Mouse (Mus musculus): Measurements from ENCODE around the gene Pcca. TPM values are rescaled to one million over a fixed set of nuclear protein-coding genes. Genes with fewer than 3 reads are reported as not detected.

Gene Pcca
- total and polyA plus RNA-seq, 2 experiments from 2014 or later = 13.4 to 39.1 TPM

DNA sequence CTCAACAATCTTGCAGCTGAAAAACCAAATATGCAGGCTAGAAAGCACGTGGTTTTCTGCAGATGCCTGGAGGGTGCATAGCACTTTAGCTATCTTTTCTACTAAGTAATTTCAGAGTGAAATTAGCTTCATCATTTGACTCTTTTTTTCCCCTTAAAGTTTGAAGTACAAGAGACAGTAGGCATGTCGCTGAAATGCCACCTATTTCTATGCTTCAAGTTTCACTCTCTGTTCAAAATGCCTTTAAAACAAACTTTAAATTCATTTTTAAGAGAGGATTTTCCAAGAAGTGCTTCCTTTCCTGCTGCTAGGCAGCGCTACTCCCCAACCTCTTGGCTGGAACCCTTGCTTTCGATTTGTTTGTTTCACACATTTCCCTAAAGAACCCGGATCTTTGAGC, 45.1 kb upstream of the Pcca start:
- H3K4me1 ChIP-seq (ENCODE audit: insufficient read depth, low read length) = no peaks in the 10 kb centered on the region
- H3K27ac ChIP-seq = peak overlapping the region; percentile 91
- H3K4me2 ChIP-seq (ENCODE audit: low read depth, low read length) = peak overlapping the region; percentile 61
- H3K27me3 ChIP-seq (ENCODE audit: insufficient read depth, low read length) = peaks cover 13% of the 10 kb centered on the region; the same call in 1 of the 2 replicates
- peak overlapping the region; percentile 58 for H3K9ac ChIP-seq (replicated peaks; ENCODE audit: low read length)
- TF ChIP-seq CTCF (IDR thresholded peaks at IDR 0.05; ENCODE audit: low read depth) = no peak
- 2% methylated on average over 5 of the region's 5 CpGs for WGBS
- DNase-seq (ENCODE audit: low spot score) (peak; percentile 58), ATAC-seq (no peak)
- no peaks in the 10 kb centered on the region for H3K9me3 ChIP-seq (ENCODE audit: low read length)
- peak overlapping the region; percentile 37; the same call in 1 of the 2 replicates for H3K4me3 ChIP-seq (ENCODE audit: low read length)
- H3K36me3 ChIP-seq (ENCODE audit: insufficient read depth, low read length) = no peaks in the 10 kb centered on the region

DNA sequence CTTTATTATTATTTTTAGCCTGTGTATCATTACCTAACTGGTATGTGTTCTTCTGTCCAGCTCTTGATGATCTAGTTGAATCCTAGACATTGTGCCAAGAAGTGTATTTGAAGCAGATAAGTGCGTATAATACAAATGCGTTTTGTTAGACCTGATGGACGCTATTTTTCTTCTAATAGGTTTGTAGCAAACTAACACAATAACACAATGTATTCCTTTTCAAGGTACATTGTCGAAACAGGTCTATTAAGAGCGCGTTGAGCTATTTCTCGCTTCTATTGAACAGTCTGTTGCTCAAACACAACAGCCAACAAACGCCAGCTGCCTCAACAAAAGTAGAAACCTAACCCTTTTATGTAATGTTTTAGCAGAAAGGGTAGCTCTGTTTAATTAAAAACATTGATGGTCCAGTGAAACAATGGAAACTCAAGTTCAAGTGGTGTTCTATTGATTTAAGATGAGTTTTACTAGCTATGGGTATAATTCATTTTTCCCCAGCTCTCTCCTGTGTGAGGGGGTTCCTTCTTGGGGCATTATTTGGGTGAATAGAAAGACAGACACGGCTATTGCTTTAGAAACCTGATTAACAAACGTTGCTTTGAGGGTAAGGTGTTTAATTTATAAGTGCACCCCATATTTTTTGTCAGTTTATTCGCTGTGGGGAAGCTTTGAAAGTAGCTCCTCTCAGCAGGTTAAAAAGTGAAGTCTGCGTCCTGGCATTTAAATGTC, 44.3 kb upstream of the Pcca start:
- no peaks in the 10 kb centered on the region for H3K4me1 ChIP-seq (ENCODE audit: insufficient read depth, low read length)
- peaks cover 2% of the 10 kb centered on the region; the same call in 1 of the 2 replicates for H3K9me3 ChIP-seq (ENCODE audit: low read length)
- peak overlapping the region; percentile 91 for H3K27ac ChIP-seq
- ATAC-seq (no peak), DNase-seq (ENCODE audit: low spot score) (peak; percentile 46)
- H3K27me3 ChIP-seq (ENCODE audit: insufficient read depth, low read length) = peaks cover 13% of the 10 kb centered on the region; the same call in 1 of the 2 replicates
- no peaks in the 10 kb centered on the region for H3K36me3 ChIP-seq (ENCODE audit: insufficient read depth, low read length)
- TF ChIP-seq CTCF (IDR thresholded peaks at IDR 0.05; ENCODE audit: low read depth) = no peak
- H3K4me3 ChIP-seq (ENCODE audit: low read length) = peak overlapping the region; percentile 37
- peak overlapping the region; percentile 58 for H3K9ac ChIP-seq (replicated peaks; ENCODE audit: low read length)
- 4% methylated on average over 12 of the region's 12 CpGs for WGBS
- H3K4me2 ChIP-seq (ENCODE audit: low read depth, low read length) = peak overlapping the region; percentile 61

DNA sequence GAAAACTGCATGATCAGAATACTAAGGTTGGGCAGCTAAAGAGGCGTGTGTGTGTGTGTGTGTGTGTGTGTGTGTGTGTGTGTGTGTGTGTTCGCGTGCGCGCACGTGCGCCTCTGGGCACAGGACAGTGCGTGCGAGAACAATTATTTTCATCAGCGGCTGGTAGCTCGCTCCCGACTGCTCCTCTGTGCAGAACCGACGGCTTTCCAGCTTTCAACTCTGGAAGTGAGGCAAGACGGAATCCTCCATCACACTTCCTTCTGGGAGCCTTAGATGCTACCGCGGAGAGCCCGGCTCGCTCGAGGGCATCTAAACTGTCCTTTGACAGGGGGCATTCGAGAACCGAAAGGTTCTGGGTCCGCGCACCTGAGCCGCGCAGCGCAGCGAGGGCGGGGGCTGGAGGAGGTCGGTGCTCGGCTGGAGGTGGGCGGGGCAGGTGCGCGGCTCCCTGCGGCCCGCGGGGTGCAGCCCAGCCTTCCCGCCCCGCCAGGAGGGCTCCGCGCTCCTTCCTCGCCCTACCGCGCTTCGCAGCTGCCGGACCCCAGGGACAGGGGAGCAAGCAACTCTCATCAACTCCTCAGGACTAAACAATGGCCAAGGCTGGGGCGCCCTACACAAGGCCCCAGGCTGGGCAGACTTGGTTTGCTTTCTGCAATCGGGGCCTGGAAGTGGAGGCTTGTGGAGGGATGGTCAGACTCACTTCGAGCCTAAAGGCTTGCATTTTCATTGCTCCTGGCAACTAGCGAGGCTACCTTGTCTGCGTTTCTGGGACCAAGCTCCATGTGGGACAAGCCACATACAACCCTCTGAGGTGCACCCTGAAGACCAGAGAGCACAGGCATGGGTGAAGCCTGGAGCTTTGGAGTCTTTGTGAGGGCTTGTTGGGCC, 43.4 kb upstream of the Pcca start, which contains the start of gene Gm10837:
TSS of gene Gm10837 (plus strand) at position 146 of the 888 bp plus-strand sequence.
- peaks cover 2% of the 10 kb centered on the region; the same call in 1 of the 2 replicates for H3K9me3 ChIP-seq (ENCODE audit: low read length)
- WGBS = 2% methylated on average over 51 of the region's 51 CpGs
- peak; percentile 57 for DNase-seq (ENCODE audit: low spot score)
- TF ChIP-seq CTCF (IDR thresholded peaks at IDR 0.05; ENCODE audit: low read depth) = no peak
- H3K4me2 ChIP-seq (ENCODE audit: low read depth, low read length) = peak within 1 kb of the TSS; percentile 61
- peak within 1 kb of the TSS; percentile 91 for H3K27ac ChIP-seq
- no peaks in the 10 kb centered on the region for H3K36me3 ChIP-seq (ENCODE audit: insufficient read depth, low read length)
- peak within 1 kb of the TSS; percentile 37 for H3K4me3 ChIP-seq (ENCODE audit: low read length)
- peak; percentile 85 for ATAC-seq
- H3K4me1 ChIP-seq (ENCODE audit: insufficient read depth, low read length) = no peaks in the 10 kb centered on the region
- peak within 1 kb of the TSS; percentile 58 for H3K9ac ChIP-seq (replicated peaks; ENCODE audit: low read length)
- H3K27me3 ChIP-seq (ENCODE audit: insufficient read depth, low read length) = peaks cover 13% of the 10 kb centered on the region; the same call in 1 of the 2 replicates

DNA sequence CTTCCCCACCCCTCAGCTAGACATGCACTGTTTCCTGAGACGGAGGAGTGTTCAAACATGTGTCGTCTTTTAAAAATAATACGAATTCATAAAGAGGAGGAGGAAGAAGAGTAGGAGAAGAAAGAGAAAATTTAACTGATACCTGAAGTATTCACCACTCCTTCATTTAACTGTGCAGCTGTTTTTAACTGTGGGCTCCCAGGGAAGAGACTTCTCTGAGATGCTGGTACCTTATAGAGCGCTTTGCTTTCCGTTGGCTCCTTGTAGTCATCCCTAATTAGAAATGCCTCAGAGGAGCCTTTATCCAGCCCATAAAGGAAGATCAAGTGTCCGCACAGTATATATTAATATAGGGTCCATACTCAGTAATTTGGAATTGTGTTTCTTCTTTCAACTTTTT, 42.6 kb upstream of the Pcca start:
- whole genome bisulfite sequencing = 59% methylated on average over 6 of the region's 6 CpGs
- H3K36me3 ChIP-seq (ENCODE audit: insufficient read depth, low read length) = no peaks in the 10 kb centered on the region

DNA sequence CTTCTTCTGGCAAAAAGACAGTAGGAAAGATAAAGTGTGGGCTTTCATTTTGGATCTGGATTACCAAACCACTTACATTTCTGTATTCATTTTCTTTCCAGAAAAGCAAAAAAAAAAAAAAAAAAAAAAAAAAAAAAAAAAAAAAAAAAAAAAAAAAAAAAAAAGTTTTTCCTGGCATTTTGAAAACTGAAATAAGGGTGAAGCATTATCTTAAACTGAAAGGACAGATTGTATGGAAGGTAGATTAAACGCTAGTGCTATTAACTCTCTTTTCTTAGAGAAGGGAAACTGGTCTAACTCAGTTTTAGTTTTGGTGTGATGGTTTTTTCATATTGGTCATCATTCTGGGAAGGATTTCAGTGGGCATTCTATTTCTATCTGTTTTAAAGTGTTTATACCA, 42.1 kb upstream of the Pcca start:
- WGBS = 63% methylated on average over 1 of the region's 1 CpGs
- Histone ChIP-seq H3K9ac (replicated peaks; ENCODE audit: low read length) (no peak overlapping the region), H3K4me1 (ENCODE audit: insufficient read depth, low read length) (no peaks in the 10 kb centered on the region), H3K9me3 (ENCODE audit: low read length) (peaks cover 2% of the 10 kb centered on the region; the same call in 1 of the 2 replicates), H3K27ac (no peak overlapping the region), H3K27me3 (ENCODE audit: insufficient read depth, low read length) (peaks cover 13% of the 10 kb centered on the region; the same call in 1 of the 2 replicates), H3K4me3 (ENCODE audit: low read length) (no peak overlapping the region), H3K4me2 (ENCODE audit: low read depth, low read length) (peak overlapping the region; percentile 61; the same call in 1 of the 2 replicates), H3K36me3 (ENCODE audit: insufficient read depth, low read length) (no peaks in the 10 kb centered on the region)
- no peak for ATAC-seq
- DNase-seq (ENCODE audit: low spot score) = no peak
- no peak for TF ChIP-seq CTCF (IDR thresholded peaks at IDR 0.05; ENCODE audit: low read depth)

More for the DNA sequence above, 42.6 kb upstream of the Pcca start:
- Histone ChIP-seq H3K27ac (peak overlapping the region; percentile 91), H3K4me3 (ENCODE audit: low read length) (peak overlapping the region; percentile 37; the same call in 1 of the 2 replicates), H3K9ac (replicated peaks; ENCODE audit: low read length) (peak overlapping the region; percentile 58; the same call in 1 of the 2 replicates), H3K9me3 (ENCODE audit: low read length) (peaks cover 2% of the 10 kb centered on the region; the same call in 1 of the 2 replicates), H3K4me2 (ENCODE audit: low read depth, low read length) (peak overlapping the region; percentile 61), H3K27me3 (ENCODE audit: insufficient read depth, low read length) (peaks cover 13% of the 10 kb centered on the region; the same call in 1 of the 2 replicates), H3K4me1 (ENCODE audit: insufficient read depth, low read length) (no peaks in the 10 kb centered on the region)
- ATAC-seq = no peak
- TF ChIP-seq CTCF (IDR thresholded peaks at IDR 0.05; ENCODE audit: low read depth) = no peak
- DNase-seq (ENCODE audit: low spot score) = no peak

DNA sequence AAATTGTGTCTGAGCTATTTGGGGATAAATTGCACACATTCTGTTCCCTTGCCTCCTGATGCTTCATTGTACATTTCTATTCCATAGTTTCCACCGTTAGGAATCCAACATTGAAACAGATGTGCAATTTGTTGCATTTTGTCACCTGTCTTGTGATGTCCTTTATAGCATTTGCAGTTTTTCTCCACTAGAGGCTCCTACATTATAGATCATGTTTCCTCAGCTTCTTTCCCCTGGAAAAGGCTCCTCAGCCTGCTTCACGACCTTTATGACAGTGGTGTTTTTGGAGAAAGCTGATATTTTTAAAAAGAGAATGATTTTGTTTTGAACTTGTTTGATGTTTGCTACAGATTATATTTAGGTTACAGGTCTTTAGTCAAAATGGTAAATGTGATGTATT, 25.1 kb upstream of the Pcca start:
- no peaks in the 10 kb centered on the region for H3K4me1 ChIP-seq (ENCODE audit: insufficient read depth, low read length)
- peak; percentile 69 for TF ChIP-seq CTCF (IDR thresholded peaks at IDR 0.05; ENCODE audit: low read depth)
- 0 out of 2 replicates have a peak, but pooled peaks have one; percentile 35 for ATAC-seq

More for the DNA sequence above, 25.1 kb upstream of the Pcca start:
- H3K27me3 ChIP-seq (ENCODE audit: insufficient read depth, low read length) = no peaks in the 10 kb centered on the region
- H3K36me3 ChIP-seq (ENCODE audit: insufficient read depth, low read length) = no peaks in the 10 kb centered on the region
- WGBS = 24% methylated on average over 2 of the region's 2 CpGs
- DNase-seq (ENCODE audit: low spot score) = peak; percentile 69
- H3K27ac ChIP-seq = no peak overlapping the region
- no peak overlapping the region for H3K9ac ChIP-seq (replicated peaks; ENCODE audit: low read length)
- no peak overlapping the region for H3K4me3 ChIP-seq (ENCODE audit: low read length)
- no peaks in the 10 kb centered on the region for H3K9me3 ChIP-seq (ENCODE audit: low read length)
- H3K4me2 ChIP-seq (ENCODE audit: low read depth, low read length) = no peak overlapping the region
